Mouse (Mus musculus) CD4-positive, CD25-positive, alpha-beta regulatory T cell (primary cell): ENCODE results near the gene Olfr488. TPM values are rescaled to one million over a fixed set of nuclear protein-coding genes. Genes with fewer than 3 reads are reported as not detected.

Experiments
- polyA plus RNA-seq: library from polyadenylated mRNA; unstranded; fragments of 100-300 nt; shearing (Covaris generic); gene quantifications from one replicate; pipeline ENCODE4 v1.2.1, GENCODE M21; 2017

Gene Olfr488
- not detected for polyA plus RNA-seq

DNA sequence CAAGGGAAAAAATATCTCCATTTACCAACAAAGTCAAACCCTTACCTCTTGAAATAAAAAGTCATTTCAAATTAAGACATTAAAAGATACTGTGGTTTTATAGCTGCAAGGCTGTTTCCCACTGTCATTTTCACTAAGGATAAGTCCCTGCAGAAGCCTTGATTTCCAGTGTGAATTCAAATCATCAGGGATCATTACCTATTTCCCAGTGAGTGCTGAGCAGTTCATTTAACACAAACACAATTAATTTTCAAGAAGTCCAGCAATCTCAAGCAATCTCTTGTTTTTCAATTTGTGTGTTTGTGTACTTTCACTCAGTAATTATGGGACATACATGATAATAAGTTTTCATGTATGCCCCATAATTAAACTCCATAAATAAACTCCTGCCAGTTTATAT, at the start of gene Olfr488:
Gene Olfr488 (minus strand): TSS at position 101 of the 400 bp plus-strand sequence.

DNA sequence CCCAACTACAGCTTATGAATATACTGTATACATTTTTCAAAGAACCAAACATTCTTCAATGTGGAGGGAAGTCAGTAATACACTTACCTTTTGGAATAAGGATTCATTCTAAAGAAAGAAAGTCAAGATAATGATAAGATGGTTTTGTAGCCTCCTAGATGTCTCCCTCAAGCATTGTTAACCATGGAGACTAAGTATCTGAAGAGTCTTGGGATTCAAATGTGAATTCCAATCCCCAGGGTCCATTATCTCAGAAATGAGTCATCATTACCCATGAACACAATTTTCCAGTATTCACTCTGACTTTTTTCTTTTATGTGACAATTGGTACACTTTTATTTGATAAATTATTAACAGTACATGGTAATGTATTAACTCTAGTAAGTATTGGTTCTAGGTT, 30.7 kb upstream of the Olfr488 start, which contains the start of gene Olfr490:
Gene Olfr490 (minus strand): TSS at position 101 of the 400 bp plus-strand sequence.

DNA sequence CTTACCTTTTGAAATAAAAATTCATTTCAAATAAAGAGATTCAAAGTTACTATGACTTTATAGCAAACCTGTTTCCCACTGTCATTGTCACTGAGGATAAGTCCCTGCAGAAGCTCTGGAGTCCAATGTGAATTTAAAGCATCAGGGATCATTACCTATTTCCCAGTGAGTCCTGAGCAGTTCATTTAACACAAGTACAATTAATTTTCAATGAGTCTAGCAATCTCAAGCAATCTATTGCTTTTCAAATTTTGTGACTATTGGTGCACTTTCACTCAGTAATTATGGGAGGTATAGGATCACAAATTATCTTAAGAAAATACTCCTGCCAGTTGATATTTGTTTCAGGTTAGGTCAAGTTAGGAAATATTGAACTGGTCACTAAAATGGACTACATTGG, 43.6 kb downstream of the Olfr488 start, which contains the start of gene Olfr487:
Gene Olfr487 (minus strand): TSS at position 101 of the 400 bp plus-strand sequence.

Other genes starting within 250 kb of the Olfr488 start
- not detected for gene Olfr478, start 224.4 kb downstream of the Olfr488 start, polyA plus RNA-seq
- gene Olfr479, start 207.7 kb downstream of the Olfr488 start, polyA plus RNA-seq = not detected
- not detected for gene Olfr480, start 191.0 kb downstream of the Olfr488 start, polyA plus RNA-seq
- 0.12 TPM for gene Olfr481, start 178.5 kb downstream of the Olfr488 start, polyA plus RNA-seq
- gene Olfr482, start 160.8 kb downstream of the Olfr488 start, polyA plus RNA-seq = not detected
- not detected for gene Olfr483, start 157.5 kb downstream of the Olfr488 start, polyA plus RNA-seq
- gene Olfr484, start 130.9 kb downstream of the Olfr488 start, polyA plus RNA-seq = 0.04 TPM
- not detected for gene Olfr485, start 98.5 kb downstream of the Olfr488 start, polyA plus RNA-seq
- gene Olfr486, start 85.6 kb downstream of the Olfr488 start, polyA plus RNA-seq = not detected
- not detected for gene Olfr487, start 43.7 kb downstream of the Olfr488 start, polyA plus RNA-seq
- not detected for gene Olfr490, start 30.6 kb upstream of the Olfr488 start, polyA plus RNA-seq
- gene Olfr491, start 55.1 kb upstream of the Olfr488 start, polyA plus RNA-seq = not detected
- not detected for gene Olfr492, start 65.3 kb upstream of the Olfr488 start, polyA plus RNA-seq
- not detected for gene Olfr493, start 88.6 kb upstream of the Olfr488 start, polyA plus RNA-seq
- not detected for gene Olfr494, start 107.0 kb upstream of the Olfr488 start, polyA plus RNA-seq
- gene Olfr495, start 134.8 kb upstream of the Olfr488 start, polyA plus RNA-seq = not detected
- not detected for gene Olfr497, start 162.1 kb upstream of the Olfr488 start, polyA plus RNA-seq
- gene Olfr498, start 207.0 kb upstream of the Olfr488 start, polyA plus RNA-seq = not detected